In the genomic region with DNA sequence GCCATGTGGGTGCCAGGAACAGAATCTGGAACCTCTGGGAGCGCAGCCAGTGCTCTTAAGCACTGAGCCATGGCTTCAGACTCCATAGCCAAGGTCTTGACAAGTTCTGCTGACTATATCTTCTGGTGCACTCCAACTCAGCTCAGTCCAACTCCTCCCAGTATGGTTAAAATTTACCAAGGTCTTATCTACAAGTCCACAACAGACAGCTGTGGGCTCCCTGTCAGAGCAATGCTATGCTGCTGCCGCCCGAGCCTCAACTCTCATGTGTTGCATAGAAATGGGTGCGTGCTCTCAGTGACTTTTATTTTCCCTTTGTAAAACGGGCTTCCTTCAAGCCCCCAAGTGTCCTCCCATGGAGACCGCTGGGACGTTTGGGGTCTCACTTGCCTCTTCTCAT, we compare ENCODE assay signal across 28 mouse cellular contexts.
DNase-seq lines count a peak whose midpoint lies in the region; ATAC-seq and TF ChIP-seq lines count a peak whose summit lies in the region.
"Had no signal": no experiment of that assay in that cellular context is flagged by ENCODE, and none has a peak within 500 bp of the region (broad histone marks: within the 10 kb centered on the region; RNA-seq: fewer than 3 reads in every experiment).

No protein-coding gene starts in this region.

- no peaks in the 10 kb centered on the region for H3K9me3 ChIP-seq in intestine, postnatal 0 days (ENCODE audit: control insufficient read depth)
- H3K9me3 ChIP-seq in liver, embryonic 13.5 days (replicated peaks): no peaks in the 10 kb centered on the region
- H3K9me3 ChIP-seq: embryonic facial prominence, embryonic 12.5 days; forebrain, embryonic 15.5 days; hindbrain, embryonic 13.5 days; neural tube, embryonic 15.5 days had no signal

- H3K4me3 ChIP-seq in intestine, postnatal 0 days (ENCODE audit: low read depth, low read length): no peak overlapping the region
- peak overlapping the region; percentile 21; the same call in 1 of the 2 replicates for H3K4me3 ChIP-seq in liver, embryonic 13.5 days (replicated peaks)
- H3K4me3 ChIP-seq in myocyte: no peak overlapping the region
- H3K4me3 ChIP-seq: embryonic facial prominence, embryonic 12.5 days; forebrain, embryonic 15.5 days; hindbrain, embryonic 13.5 days; neural tube, embryonic 15.5 days had no signal

- no peaks in the 10 kb centered on the region for H3K27me3 ChIP-seq in intestine, postnatal 0 days (replicated peaks; ENCODE audit: control insufficient read depth, insufficient read depth, low read length)
- H3K27me3 ChIP-seq in liver, embryonic 13.5 days: no peaks in the 10 kb centered on the region
- no peaks in the 10 kb centered on the region for H3K27me3 ChIP-seq in myocyte (ENCODE audit: control insufficient read depth, insufficient read depth, insufficient read length)
- H3K27me3 ChIP-seq: CH12.LX; embryonic facial prominence, embryonic 12.5 days; neural tube, embryonic 15.5 days had no signal

- WGBS in intestine, postnatal 0 days: 57% methylated on average over 7 of the region's 7 CpGs
- WGBS in liver, embryonic 13.5 days (ENCODE audit: insufficient replicate concordance): 52% methylated on average over 7 of the region's 7 CpGs

- H3K9ac ChIP-seq in intestine, postnatal 0 days (ENCODE audit: low read depth, low read length): no peak overlapping the region
- no peak overlapping the region; the same call in 1 of the 2 replicates for H3K9ac ChIP-seq in liver, embryonic 13.5 days
- H3K9ac ChIP-seq: embryonic facial prominence, embryonic 12.5 days; forebrain, embryonic 15.5 days; hindbrain, embryonic 13.5 days; neural tube, embryonic 15.5 days had no signal

- TF ChIP-seq CTCF in intestine, postnatal 0 days (IDR thresholded peaks at IDR 0.05; ENCODE audit: low read depth): no peak

- TF ChIP-seq POLR2A in myocyte (IDR thresholded peaks at IDR 0.05; ENCODE audit: insufficient read length, low read depth): no peak

- H3K27ac ChIP-seq in intestine, postnatal 0 days (ENCODE audit: low read depth, low read length): no peak overlapping the region
- H3K27ac ChIP-seq in liver, embryonic 13.5 days: no peak overlapping the region; the same call in 1 of the 2 replicates
- H3K27ac ChIP-seq: embryonic facial prominence, embryonic 12.5 days; forebrain, embryonic 15.5 days; hindbrain, embryonic 13.5 days; macrophage; neural tube, embryonic 15.5 days had no signal

- H3ac ChIP-seq in myocyte (ENCODE audit: control insufficient read depth, insufficient read length): no peak overlapping the region

- ATAC-seq in intestine, postnatal 0 days: no peak; the same call in 1 of the 2 replicates
- peak; percentile 61; the same call in 1 of the 2 replicates for ATAC-seq in liver, embryonic 13.5 days (ENCODE audit: low read depth)
- ATAC-seq: activated CD4-positive, CD25-positive, alpha-beta regulatory T cell, adult 4 months; forebrain, embryonic 15.5 days; lung, postnatal 0 days had no signal

- H3K36me3 ChIP-seq in intestine, postnatal 0 days (ENCODE audit: control insufficient read depth, insufficient read depth): no peaks in the 10 kb centered on the region
- H3K36me3 ChIP-seq in liver, embryonic 13.5 days: no peaks in the 10 kb centered on the region
- no peaks in the 10 kb centered on the region for H3K36me3 ChIP-seq in myocyte (ENCODE audit: control insufficient read depth, insufficient read depth)
- H3K36me3 ChIP-seq: embryonic facial prominence, embryonic 12.5 days; forebrain, embryonic 15.5 days; hindbrain, embryonic 13.5 days; neural tube, embryonic 15.5 days had no signal

- peak; percentile 9 for DNase-seq in kidney, adult 11 months
- no peak for DNase-seq in kidney, adult 18-20 months
- DNase-seq in liver, embryonic 13.5 days: no peak
- no peak for DNase-seq in cerebellum, adult 8-10 months
- DNase-seq in gastrocnemius, postnatal 25 days: no peak
- DNase-seq: adrenal gland, adult 2 months; cerebellum, adult 2 months; cerebellum, postnatal 25 days; gastrocnemius, postnatal 36 days; heart, adult 18-20 months; heart, postnatal 36 days; layer of hippocampus, postnatal 36 days; lung, adult 18-20 months; midbrain, embryonic 14.5 days; retina, postnatal 1 day; right cerebral cortex, postnatal 14 days; thymus, postnatal 14 days had no signal

- H3K79me2 ChIP-seq in myocyte (ENCODE audit: control insufficient read depth, insufficient read depth): no peaks in the 10 kb centered on the region

- no peaks in the 10 kb centered on the region for H3K4me1 ChIP-seq in intestine, postnatal 0 days (replicated peaks; ENCODE audit: control insufficient read depth, insufficient read depth, low read length)
- peaks cover 5% of the 10 kb centered on the region; the same call in 1 of the 2 replicates for H3K4me1 ChIP-seq in liver, embryonic 13.5 days (replicated peaks)

- H3K4me2 ChIP-seq in intestine, postnatal 0 days (replicated peaks; ENCODE audit: low read depth): peak overlapping the region; percentile 39
- H3K4me2 ChIP-seq in liver, embryonic 13.5 days: peak overlapping the region; percentile 41
- no peak overlapping the region for H3K4me2 ChIP-seq in myocyte (ENCODE audit: low read depth)
- H3K4me2 ChIP-seq: embryonic facial prominence, embryonic 12.5 days; forebrain, embryonic 15.5 days; heart, embryonic 11.5 days; hindbrain, embryonic 13.5 days; neural tube, embryonic 15.5 days had no signal

TF ChIP-seq in myocyte, 11 proteins besides CTCF, POLR2A, EP300 and RAD21:
- TF ChIP-seq TCF12 (IDR thresholded peaks at IDR 0.05; ENCODE audit: insufficient read depth, poor library complexity, severe bottlenecking): no peak
- no peak for TF ChIP-seq E2F4 (IDR thresholded peaks at IDR 0.05; ENCODE audit: insufficient read depth)
- TF ChIP-seq USF1 (IDR thresholded peaks at IDR 0.05; ENCODE audit: low read depth): no peak
- TF ChIP-seq POLR2AphosphoS2 (IDR thresholded peaks at IDR 0.05; ENCODE audit: insufficient read length, low read depth): no peak
- no peak for TF ChIP-seq MAX (IDR thresholded peaks at IDR 0.05; ENCODE audit: low read depth)
- peak in 1 of 3 experiments; percentile 51 for TF ChIP-seq MYOD1 (IDR thresholded peaks at IDR 0.05; ENCODE audit: control insufficient read depth in 1 of 3, insufficient read length in 2 of 3, low read depth in 2 of 3)
- TF ChIP-seq TCF3 (IDR thresholded peaks at IDR 0.05; ENCODE audit: insufficient read length, low read depth): no peak
- TF ChIP-seq MYOG (IDR thresholded peaks at IDR 0.05; ENCODE audit: control insufficient read depth in 1 of 3, insufficient read depth in 1 of 3, insufficient read length in 2 of 3, low read depth in 2 of 3): peak in 2 of 3 experiments; percentile 14 to 66
